Mouse (Mus musculus) lung, embryonic 15.5 days (tissue): ENCODE results near the gene Prkch. TPM values are rescaled to one million over a fixed set of nuclear protein-coding genes. Genes with fewer than 3 reads are reported as not detected.

Source experiments
- ATAC-seq: fragments of 200-750 bp; cut with Nextera tagmentation; 2 replicates; pipeline ENCODE4 v1.8.0; 2017; ENCODE audit warnings: moderate number of reproducible peaks, borderline replicate concordance; ENCODE audit not compliant: low FRiP score, low TSS enrichment; ENCODE audit errors: extremely low read depth
- H3K27ac ChIP-seq: fragments of 300-500 bp; sonication (generic); 2 replicates; pipeline ENCODE4 v1.5.1; 2015; ENCODE audit warnings: moderate library complexity, mild to moderate bottlenecking, inconsistent platforms
- H3K27me3 ChIP-seq: fragments of 300-500 bp; sonication (generic); 2 replicates; pipeline ENCODE4 v1.6.1; 2015; ENCODE audit warnings: inconsistent platforms
- H3K36me3 ChIP-seq: fragments of 300-500 bp; sonication (generic); 2 replicates; pipeline ENCODE4 v1.6.1; 2015; ENCODE audit warnings: inconsistent platforms
- H3K4me1 ChIP-seq: fragments of 300-500 bp; sonication (generic); 2 replicates; pipeline ENCODE4 v1.6.1; 2015; ENCODE audit warnings: inconsistent platforms
- H3K4me2 ChIP-seq: fragments of 300-500 bp; sonication (generic); 2 replicates; pipeline ENCODE4 v1.6.1; 2015; ENCODE audit warnings: inconsistent platforms, mild to moderate bottlenecking, moderate library complexity
- H3K4me3 ChIP-seq: fragments of 300-500 bp; sonication (generic); 2 replicates; pipeline ENCODE4 v1.5.1; 2015; ENCODE audit warnings: mild to moderate bottlenecking, inconsistent platforms
- H3K9ac ChIP-seq: fragments of 300-500 bp; sonication (generic); 2 replicates; pipeline ENCODE4 v1.6.1; 2015; ENCODE audit warnings: inconsistent platforms
- H3K9me3 ChIP-seq: fragments of 300-500 bp; sonication (generic); 2 replicates; pipeline ENCODE4 v1.6.1; 2016; ENCODE audit warnings: inconsistent platforms
- WGBS: fragments of 180-500 bp; shearing (Covaris S2); methylation state at CpG from one replicate; pipeline ENCODE4 v1.1.7; 2015; 5-methylcytosine and 5-hydroxymethylcytosine counted together
- polyA plus RNA-seq: library from polyadenylated mRNA; unstranded; fragments of >200 nt; fragmentation: Nextera tagmentation; extraction: Ambion mirVana; gene quantifications from 2 replicates; pipeline ENCODE4 v1.2.1, GENCODE M21; 2015

The Prkch gene
- polyA plus RNA-seq, 1 experiment from 2014 or later, result 16.4 TPM

GRCm38 (mm10) chr12:73723067-73723466 is 138.5 kb downstream of the Prkch start:
- Histone ChIP-seq H3K9ac (no peak overlapping the region), H3K27ac (no peak overlapping the region), H3K4me1 (no peaks in the 10 kb centered on the region), H3K36me3 (no peaks in the 10 kb centered on the region), H3K9me3 (no peaks in the 10 kb centered on the region), H3K4me3 (no peak overlapping the region), H3K27me3 (no peaks in the 10 kb centered on the region), H3K4me2 (no peak overlapping the region)
- 75% methylated on average over 4 of the region's 4 CpGs for WGBS
- no peak for ATAC-seq

GRCm38 (mm10) chr12:73723887-73724286 is 139.3 kb downstream of the Prkch start:
- no peaks in the 10 kb centered on the region for H3K27me3 ChIP-seq
- no peaks in the 10 kb centered on the region for H3K4me1 ChIP-seq
- H3K9ac ChIP-seq, result no peak overlapping the region
- ATAC-seq, result no peak
- no peaks in the 10 kb centered on the region for H3K36me3 ChIP-seq
- no peak overlapping the region for H3K4me2 ChIP-seq
- no peak overlapping the region for H3K4me3 ChIP-seq
- H3K27ac ChIP-seq, result no peak overlapping the region
- H3K9me3 ChIP-seq, result no peaks in the 10 kb centered on the region
- WGBS, result 90% methylated on average over 10 of the region's 10 CpGs

- Histone ChIP-seq H3K27me3 (no peaks in the 10 kb centered on the region), H3K36me3 (no peaks in the 10 kb centered on the region), H3K4me3 (no peak overlapping the region), H3K9me3 (no peaks in the 10 kb centered on the region), H3K27ac (no peak overlapping the region), H3K4me1 (no peaks in the 10 kb centered on the region), H3K9ac (no peak overlapping the region), H3K4me2 (no peak overlapping the region)
- no peak for ATAC-seq
- WGBS, result 84% methylated on average over 9 of the region's 9 CpGs
Observed at GRCm38 (mm10) chr12:73725825-73726604, 141.4 kb downstream of the Prkch start.

- no peak overlapping the region for H3K4me2 ChIP-seq
- H3K27ac ChIP-seq, result no peak overlapping the region
- H3K4me3 ChIP-seq, result no peak overlapping the region
- H3K9ac ChIP-seq, result no peak overlapping the region
- H3K9me3 ChIP-seq, result no peaks in the 10 kb centered on the region
- 0 out of 2 replicates have a peak, but pooled peaks cover 3% of the 10 kb centered on the region for H3K4me1 ChIP-seq
- ATAC-seq, result no peak
- 78% methylated on average over 1 of the region's 1 CpGs for WGBS
- no peaks in the 10 kb centered on the region for H3K36me3 ChIP-seq
- no peaks in the 10 kb centered on the region for H3K27me3 ChIP-seq
Observed at GRCm38 (mm10) chr12:73727046-73727445, 142.4 kb downstream of the Prkch start.

- H3K36me3 ChIP-seq, result no peaks in the 10 kb centered on the region
- ATAC-seq, result no peak
Observed at GRCm38 (mm10) chr12:73730603-73731002, 146.0 kb downstream of the Prkch start.

GRCm38 (mm10) chr12:73731093-73731492 is 146.5 kb downstream of the Prkch start:
- Histone ChIP-seq H3K27ac (no peak overlapping the region), H3K4me3 (no peak overlapping the region), H3K9me3 (no peaks in the 10 kb centered on the region), H3K36me3 (no peaks in the 10 kb centered on the region), H3K4me1 (0 out of 2 replicates have a peak, but pooled peaks cover 7% of the 10 kb centered on the region), H3K4me2 (no peak overlapping the region), H3K27me3 (no peaks in the 10 kb centered on the region), H3K9ac (no peak overlapping the region)
- WGBS, result 82% methylated on average over 5 of the region's 5 CpGs
- no peak for ATAC-seq

More at GRCm38 (mm10) chr12:73730603-73731002, 146.0 kb downstream of the Prkch start:
- Histone ChIP-seq H3K9ac (no peak overlapping the region), H3K27me3 (no peaks in the 10 kb centered on the region), H3K9me3 (no peaks in the 10 kb centered on the region), H3K27ac (no peak overlapping the region), H3K4me2 (no peak overlapping the region), H3K4me3 (no peak overlapping the region), H3K4me1 (0 out of 2 replicates have a peak, but pooled peaks cover 7% of the 10 kb centered on the region)
- 58% methylated on average over 4 of the region's 4 CpGs for WGBS

GRCm38 (mm10) chr12:73731848-73732540 is 147.4 kb downstream of the Prkch start:
- Histone ChIP-seq H3K9me3 (no peaks in the 10 kb centered on the region), H3K9ac (no peak overlapping the region), H3K36me3 (no peaks in the 10 kb centered on the region), H3K4me3 (no peak overlapping the region), H3K27ac (no peak overlapping the region), H3K4me1 (0 out of 2 replicates have a peak, but pooled peaks cover 7% of the 10 kb centered on the region), H3K4me2 (no peak overlapping the region), H3K27me3 (no peaks in the 10 kb centered on the region)
- no peak for ATAC-seq
- WGBS, result 47% methylated on average over 17 of the region's 17 CpGs

GRCm38 (mm10) chr12:73732862-73733261 is 148.3 kb downstream of the Prkch start:
- Histone ChIP-seq H3K36me3 (no peaks in the 10 kb centered on the region), H3K4me2 (no peak overlapping the region), H3K9ac (no peak overlapping the region), H3K4me3 (no peak overlapping the region), H3K27ac (no peak overlapping the region), H3K27me3 (no peaks in the 10 kb centered on the region), H3K9me3 (no peaks in the 10 kb centered on the region), H3K4me1 (0 out of 2 replicates have a peak, but pooled peaks cover 7% of the 10 kb centered on the region)
- ATAC-seq, result no peak
- 65% methylated on average over 7 of the region's 7 CpGs for WGBS

GRCm38 (mm10) chr12:73736931-73737330 is 152.3 kb downstream of the Prkch start:
- WGBS, result 67% methylated on average over 3 of the region's 3 CpGs

GRCm38 (mm10) chr12:73739611-73740219 is 155.1 kb downstream of the Prkch start:
- Histone ChIP-seq H3K36me3 (no peaks in the 10 kb centered on the region), H3K9ac (no peak overlapping the region), H3K9me3 (no peaks in the 10 kb centered on the region), H3K27ac (no peak overlapping the region), H3K4me1 (no peaks in the 10 kb centered on the region), H3K4me2 (no peak overlapping the region), H3K4me3 (no peak overlapping the region), H3K27me3 (no peaks in the 10 kb centered on the region)
- WGBS, result 81% methylated on average over 6 of the region's 6 CpGs
- no peak for ATAC-seq

More at GRCm38 (mm10) chr12:73736931-73737330, 152.3 kb downstream of the Prkch start:
- H3K4me1 ChIP-seq, result 0 out of 2 replicates have a peak, but pooled peaks cover 4% of the 10 kb centered on the region
- H3K27ac ChIP-seq, result no peak overlapping the region
- no peak overlapping the region for H3K9ac ChIP-seq
- H3K36me3 ChIP-seq, result no peaks in the 10 kb centered on the region
- no peak overlapping the region for H3K4me2 ChIP-seq
- H3K4me3 ChIP-seq, result no peak overlapping the region
- ATAC-seq, result no peak
- no peaks in the 10 kb centered on the region for H3K9me3 ChIP-seq
- H3K27me3 ChIP-seq, result no peaks in the 10 kb centered on the region

GRCm38 (mm10) chr12:73742577-73742976 is 158.0 kb downstream of the Prkch start:
- Histone ChIP-seq H3K4me1 (no peaks in the 10 kb centered on the region), H3K27ac (no peak overlapping the region), H3K9me3 (no peaks in the 10 kb centered on the region), H3K4me3 (no peak overlapping the region), H3K9ac (no peak overlapping the region), H3K36me3 (no peaks in the 10 kb centered on the region), H3K4me2 (no peak overlapping the region), H3K27me3 (no peaks in the 10 kb centered on the region)
- no peak for ATAC-seq
- 53% methylated on average over 3 of the region's 3 CpGs for WGBS

GRCm38 (mm10) chr12:73743087-73743486 is 158.5 kb downstream of the Prkch start:
- no peaks in the 10 kb centered on the region for H3K4me1 ChIP-seq
- no peak for ATAC-seq
- H3K36me3 ChIP-seq, result no peaks in the 10 kb centered on the region
- H3K27ac ChIP-seq, result no peak overlapping the region
- no peaks in the 10 kb centered on the region for H3K27me3 ChIP-seq
- H3K4me2 ChIP-seq, result no peak overlapping the region
- H3K9me3 ChIP-seq, result no peaks in the 10 kb centered on the region
- H3K4me3 ChIP-seq, result no peak overlapping the region
- no peak overlapping the region for H3K9ac ChIP-seq
